Comparison of ENCODE assay signal across 7 mouse cellular contexts in the genomic region with DNA sequence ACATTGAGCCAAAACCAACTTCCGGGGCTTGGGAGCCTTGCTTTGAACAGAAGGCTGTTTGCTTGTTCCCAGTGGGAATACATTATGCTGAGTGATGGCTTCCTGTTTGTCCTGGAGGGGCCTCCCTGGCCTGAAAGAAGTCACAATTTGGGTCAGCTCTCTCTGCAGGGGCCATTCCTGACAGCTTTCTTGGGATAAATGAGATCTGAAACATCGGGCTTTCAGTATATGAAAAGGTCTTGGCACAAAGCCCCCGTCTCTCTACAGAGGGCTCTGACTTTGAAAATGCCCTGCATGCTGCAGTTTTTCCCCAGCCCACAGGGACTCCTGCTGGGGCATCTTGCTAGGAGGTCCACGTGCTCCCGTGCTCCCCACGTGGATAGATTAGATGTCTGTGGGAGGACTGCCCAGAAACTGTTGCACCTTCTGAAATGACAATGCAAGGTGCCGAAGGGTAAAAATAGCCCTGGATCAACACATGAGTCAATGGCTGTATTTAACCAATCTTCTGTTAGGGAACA.
DNase-seq lines count a peak whose midpoint lies in the region; ATAC-seq lines count a peak whose summit lies in the region.

No protein-coding gene starts in this region.

- H3K27me3 ChIP-seq in embryonic facial prominence, embryonic 11.5 days (ENCODE audit: control insufficient read depth, insufficient read depth, low read length), result no peaks in the 10 kb centered on the region
- no peaks in the 10 kb centered on the region for H3K27me3 ChIP-seq in heart, embryonic 13.5 days (replicated peaks)
- H3K27me3 ChIP-seq in limb, embryonic 15.5 days, result no peaks in the 10 kb centered on the region

- WGBS in embryonic facial prominence, embryonic 11.5 days, result 7% methylated on average over 7 of the region's 7 CpGs
- 9% methylated on average over 7 of the region's 7 CpGs for WGBS in heart, embryonic 13.5 days
- WGBS in limb, embryonic 15.5 days, result 19% methylated on average over 7 of the region's 7 CpGs

- no peaks in the 10 kb centered on the region for H3K36me3 ChIP-seq in embryonic facial prominence, embryonic 11.5 days (replicated peaks; ENCODE audit: control insufficient read depth, insufficient read depth, low read depth, low read length)
- no peaks in the 10 kb centered on the region for H3K36me3 ChIP-seq in heart, embryonic 13.5 days
- H3K36me3 ChIP-seq in limb, embryonic 15.5 days, result no peaks in the 10 kb centered on the region

- no peak overlapping the region; the same call in 1 of the 2 replicates for H3K9ac ChIP-seq in embryonic facial prominence, embryonic 11.5 days (replicated peaks; ENCODE audit: low read length)
- peak overlapping the region; percentile 37; the same call in 1 of the 2 replicates for H3K9ac ChIP-seq in heart, embryonic 13.5 days
- H3K9ac ChIP-seq in limb, embryonic 15.5 days, result no peak overlapping the region

- no peak for ATAC-seq in embryonic facial prominence, embryonic 11.5 days (replicated peaks; ENCODE audit: insufficient number of reproducible peaks, low FRiP score, low TSS enrichment, low read depth)
- no peak; the same call in 1 of the 2 replicates for ATAC-seq in heart, embryonic 13.5 days (ENCODE audit: extremely low read depth, insufficient number of reproducible peaks, low FRiP score, low TSS enrichment)
- no peak for ATAC-seq in limb, embryonic 15.5 days (ENCODE audit: insufficient number of reproducible peaks, low FRiP score, low TSS enrichment, low read depth)

- no peak overlapping the region for H3K27ac ChIP-seq in embryonic facial prominence, embryonic 11.5 days (replicated peaks; ENCODE audit: low read depth, low read length)
- no peak overlapping the region for H3K27ac ChIP-seq in heart, embryonic 13.5 days (replicated peaks)
- H3K27ac ChIP-seq in limb, embryonic 15.5 days, result no peak overlapping the region

- H3K4me1 ChIP-seq in embryonic facial prominence, embryonic 11.5 days (ENCODE audit: control insufficient read depth, insufficient read depth, low read length), result no peaks in the 10 kb centered on the region
- H3K4me1 ChIP-seq in heart, embryonic 13.5 days, result peaks cover 8% of the 10 kb centered on the region
- peaks cover 7% of the 10 kb centered on the region for H3K4me1 ChIP-seq in limb, embryonic 15.5 days

- H3K4me2 ChIP-seq in embryonic facial prominence, embryonic 11.5 days (ENCODE audit: low read depth, low read length), result no peak overlapping the region
- peak overlapping the region; percentile 56 for H3K4me2 ChIP-seq in heart, embryonic 13.5 days
- H3K4me2 ChIP-seq in limb, embryonic 15.5 days, result peak overlapping the region; percentile 17; the same call in 1 of the 2 replicates

- no peak overlapping the region for H3K4me3 ChIP-seq in embryonic facial prominence, embryonic 11.5 days (ENCODE audit: low read depth, low read length)
- peak overlapping the region; percentile 17; the same call in 1 of the 2 replicates for H3K4me3 ChIP-seq in heart, embryonic 13.5 days
- no peak overlapping the region for H3K4me3 ChIP-seq in limb, embryonic 15.5 days

- DNase-seq in cerebellum, adult 11-12 months, result peak; percentile 88
- peak; percentile 3 for DNase-seq in embryonic facial prominence, embryonic 11.5 days (ENCODE audit: low spot score)
- peak; percentile 68 for DNase-seq in kidney, postnatal 14 days
- peak; percentile 40 to 62 for DNase-seq in right cerebral cortex, adult 2 months (ENCODE audit: low spot score in 2 of 2)
- DNase-seq in urinary bladder, adult 18-20 months (ENCODE audit: low spot score in 2 of 2), result no peak

- H3K9me3 ChIP-seq in embryonic facial prominence, embryonic 11.5 days (replicated peaks; ENCODE audit: control insufficient read depth, low read length), result no peaks in the 10 kb centered on the region
- H3K9me3 ChIP-seq in heart, embryonic 13.5 days, result no peaks in the 10 kb centered on the region
- no peaks in the 10 kb centered on the region for H3K9me3 ChIP-seq in limb, embryonic 15.5 days

Comparison
In these comparisons a context has a peak if more than half of its experiments do, and no peak if none do; other contexts are left out.
1. DNase-seq: peak in cerebellum, adult 11-12 months (single experiment), embryonic facial prominence, embryonic 11.5 days (single experiment), kidney, postnatal 14 days (single experiment) and right cerebral cortex, adult 2 months (2 of 2); none in urinary bladder, adult 18-20 months (0 of 2).